Mouse (Mus musculus): ENCODE data around the gene Mif4gd.
A peak's percentile ranks its signal among the peaks of the same experiment; 100 is the strongest.
"Not testable (repeated sequence)": the region's sequence is repeated elsewhere in the genome, so short reads cannot be mapped to it uniquely, and the experiment has no call there.

The Mif4gd gene

GRCm38 (mm10) chr11:115612410-115613137 lies at the start of gene Mif4gd:
Gene Mif4gd, minus strand, starts transcription at chr11:115612969.
- peak; percentile 92 for DNase-seq (ENCODE audit: low spot score)

DNA sequence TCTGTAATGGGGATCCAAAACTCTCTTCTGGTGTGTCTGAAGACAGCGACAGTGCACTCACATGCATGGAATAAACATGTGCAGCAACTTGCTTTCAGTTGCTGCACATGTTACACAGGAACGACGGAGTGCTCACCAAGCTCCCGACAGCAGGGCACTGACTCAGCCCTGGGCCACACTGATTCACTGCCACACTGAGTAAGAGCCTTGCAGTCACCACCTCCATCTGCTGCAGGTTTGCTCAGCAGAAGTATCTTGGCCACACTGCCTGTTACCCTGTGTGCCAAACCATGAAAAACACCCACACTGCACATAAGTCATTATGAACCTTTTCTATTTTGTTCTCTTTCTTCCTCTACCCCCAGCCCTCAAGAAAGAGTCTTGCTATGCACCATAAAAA lies 47.6 kb upstream of the Mif4gd start:
- DNase-seq (ENCODE audit: low spot score) = no peak

- DNase-seq (ENCODE audit: low spot score) = peak; percentile 15
Measured at GRCm38 (mm10) chr11:115658521-115658920, 45.8 kb upstream of the Mif4gd start.

DNA sequence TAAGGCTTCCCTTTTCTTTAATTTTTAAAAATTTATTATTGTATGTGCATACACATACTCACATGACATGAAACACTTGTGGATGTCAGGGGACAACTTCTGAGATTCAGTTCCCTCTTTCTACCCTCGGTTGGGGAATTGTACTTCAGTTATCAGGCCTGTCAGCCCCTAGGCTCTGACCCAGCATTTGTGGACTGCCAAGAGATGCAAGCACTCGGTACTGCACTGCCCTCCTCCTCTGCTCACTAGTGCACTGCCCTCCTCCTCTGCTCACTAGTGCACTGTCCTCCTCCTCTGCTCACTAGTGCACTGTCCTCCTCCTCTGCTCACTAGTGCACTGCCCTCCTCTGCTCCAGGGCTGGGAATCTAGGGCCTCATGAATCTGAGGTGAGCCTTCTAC lies 41.4 kb upstream of the Mif4gd start:
- DNase-seq (ENCODE audit: low spot score) = no peak

- no peak for DNase-seq (ENCODE audit: low spot score)
Measured at GRCm38 (mm10) chr11:115653194-115653593, 40.4 kb upstream of the Mif4gd start.

- no peak for DNase-seq (ENCODE audit: low spot score)
Measured at GRCm38 (mm10) chr11:115651680-115652079, 38.9 kb upstream of the Mif4gd start.

DNA sequence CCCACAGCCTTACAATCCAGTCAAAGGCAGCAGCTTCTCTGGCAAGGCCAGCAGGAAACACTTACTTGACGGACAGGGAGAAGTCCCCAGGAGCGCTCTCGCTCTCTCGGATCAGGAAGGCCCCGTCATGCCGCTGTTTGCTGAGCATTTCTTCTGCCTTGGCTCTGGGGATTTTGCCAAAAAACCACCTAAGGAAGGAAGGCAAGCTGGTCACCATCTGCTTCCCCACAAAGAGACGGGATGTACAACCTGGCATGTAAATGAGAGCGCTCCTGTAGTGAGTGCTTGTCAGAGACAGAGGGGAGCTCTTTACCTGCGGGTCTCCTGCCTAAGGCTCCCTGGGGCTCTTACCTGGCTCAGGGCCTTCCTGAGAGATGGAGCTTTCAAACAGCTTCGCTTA lies 36.9 kb upstream of the Mif4gd start:
- DNase-seq (ENCODE audit: low spot score) = no peak

DNA sequence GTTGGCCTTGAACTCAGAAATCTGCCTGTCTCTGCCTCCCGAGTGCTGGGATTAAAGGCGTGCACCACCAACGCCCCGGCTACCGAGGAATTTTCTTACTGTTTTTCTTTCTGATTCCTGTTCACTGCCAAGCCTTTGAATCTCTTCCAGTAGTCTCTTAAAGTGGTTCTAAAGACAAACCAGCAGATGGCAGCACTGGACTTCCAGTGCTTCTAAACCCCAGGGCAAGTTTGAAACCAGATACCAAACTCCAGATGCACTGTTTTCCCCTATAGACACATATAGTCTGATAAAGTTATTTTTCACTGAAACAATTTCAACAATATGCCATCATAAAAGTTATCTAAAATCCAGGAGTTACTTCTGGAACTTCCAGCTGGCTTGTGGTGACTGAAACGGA lies 34.7 kb upstream of the Mif4gd start:
- peak; percentile 58 for DNase-seq (ENCODE audit: low spot score)

DNA sequence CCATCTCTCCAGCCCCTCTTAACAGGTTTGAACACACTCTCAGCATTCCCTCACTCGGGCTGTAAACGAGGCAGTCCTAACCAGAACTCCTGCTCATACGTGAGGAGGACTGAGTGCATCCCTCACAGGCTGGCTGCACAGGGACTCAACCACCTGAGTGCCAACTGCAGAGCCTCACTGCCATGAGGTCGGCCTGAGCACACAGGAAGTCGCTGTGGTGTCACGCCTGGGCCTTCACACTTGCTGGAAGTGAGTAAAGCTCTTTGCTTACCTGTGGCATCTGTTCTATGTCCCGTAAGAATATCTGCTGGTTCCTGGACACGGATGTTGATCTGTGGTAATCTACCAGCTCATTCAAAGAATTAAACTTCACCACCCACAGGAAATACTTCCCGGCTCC lies 33.7 kb upstream of the Mif4gd start:
- DNase-seq (ENCODE audit: low spot score) = no peak

GRCm38 (mm10) chr11:115645498-115645897 lies 32.7 kb upstream of the Mif4gd start:
- DNase-seq (ENCODE audit: low spot score) = not testable (repeated sequence)

DNA sequence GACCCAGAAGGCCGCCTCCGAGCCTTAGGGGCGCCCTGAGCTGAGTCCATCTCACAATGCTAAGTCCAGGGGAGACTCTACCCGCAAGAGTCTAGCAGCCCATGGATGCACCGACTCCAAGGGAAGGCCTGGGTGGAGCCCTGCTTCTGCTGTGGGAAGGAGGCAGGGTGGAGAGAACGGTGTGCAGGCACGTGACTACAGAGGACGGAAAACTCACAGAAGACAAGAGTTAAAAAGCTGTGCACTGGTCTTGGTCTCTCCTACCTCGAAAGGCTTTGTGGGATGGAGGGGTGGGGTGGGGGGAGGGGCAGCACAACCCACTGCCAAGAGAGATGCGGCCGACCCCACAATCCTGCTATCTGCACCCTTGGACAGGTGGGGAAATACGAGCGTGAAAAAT lies 31.5 kb upstream of the Mif4gd start:
- no peak for DNase-seq (ENCODE audit: low spot score)

- DNase-seq (ENCODE audit: low spot score) = no peak
Measured at GRCm38 (mm10) chr11:115643265-115643664, 30.5 kb upstream of the Mif4gd start.

DNA sequence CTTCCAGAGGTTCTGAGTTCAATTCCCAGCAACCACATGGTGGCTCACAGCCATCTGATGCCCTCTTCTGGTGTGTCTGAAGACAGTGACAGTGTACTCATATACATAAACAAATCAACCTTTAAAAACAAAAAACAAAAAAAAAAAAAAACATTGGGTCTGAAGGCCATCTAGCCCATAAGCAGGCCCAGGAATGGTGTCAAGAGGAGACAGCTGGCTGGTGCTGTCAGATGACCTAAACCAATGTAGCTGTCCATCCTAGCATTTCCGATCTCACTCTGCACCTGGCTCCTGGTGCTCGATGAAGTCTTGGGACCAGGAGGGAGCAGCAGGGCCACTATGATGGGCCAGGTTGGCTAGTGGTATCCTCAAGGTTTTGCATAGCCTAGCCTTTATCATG lies 29.9 kb upstream of the Mif4gd start:
- DNase-seq (ENCODE audit: low spot score) = no peak

DNA sequence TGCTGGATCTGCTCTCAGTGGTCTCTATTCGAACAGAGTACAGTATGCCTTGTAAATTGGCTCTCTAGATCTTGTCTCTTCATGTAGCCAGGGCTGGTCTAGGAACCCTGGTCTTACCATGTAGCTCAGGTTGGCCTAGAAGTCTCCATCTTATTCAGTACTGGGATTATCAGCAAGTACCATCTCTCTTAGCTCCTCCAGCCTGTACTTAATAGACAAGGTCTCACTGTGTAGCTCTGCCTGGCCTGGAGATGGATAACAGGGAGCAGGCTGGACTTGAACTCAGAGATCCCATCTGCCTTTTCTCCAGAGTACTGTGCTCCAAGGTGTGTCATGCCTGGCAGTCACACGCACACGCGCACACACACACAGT lies 28.9 kb upstream of the Mif4gd start:
- DNase-seq (ENCODE audit: low spot score) = no peak

- DNase-seq (ENCODE audit: low spot score) = no peak
Measured at GRCm38 (mm10) chr11:115640978-115641663, 28.4 kb upstream of the Mif4gd start.

GRCm38 (mm10) chr11:115640311-115640828 lies 27.6 kb upstream of the Mif4gd start:
- DNase-seq (ENCODE audit: low spot score) = no peak

GRCm38 (mm10) chr11:115639540-115639939 lies 26.8 kb upstream of the Mif4gd start:
- DNase-seq (ENCODE audit: low spot score) = no peak

DNA sequence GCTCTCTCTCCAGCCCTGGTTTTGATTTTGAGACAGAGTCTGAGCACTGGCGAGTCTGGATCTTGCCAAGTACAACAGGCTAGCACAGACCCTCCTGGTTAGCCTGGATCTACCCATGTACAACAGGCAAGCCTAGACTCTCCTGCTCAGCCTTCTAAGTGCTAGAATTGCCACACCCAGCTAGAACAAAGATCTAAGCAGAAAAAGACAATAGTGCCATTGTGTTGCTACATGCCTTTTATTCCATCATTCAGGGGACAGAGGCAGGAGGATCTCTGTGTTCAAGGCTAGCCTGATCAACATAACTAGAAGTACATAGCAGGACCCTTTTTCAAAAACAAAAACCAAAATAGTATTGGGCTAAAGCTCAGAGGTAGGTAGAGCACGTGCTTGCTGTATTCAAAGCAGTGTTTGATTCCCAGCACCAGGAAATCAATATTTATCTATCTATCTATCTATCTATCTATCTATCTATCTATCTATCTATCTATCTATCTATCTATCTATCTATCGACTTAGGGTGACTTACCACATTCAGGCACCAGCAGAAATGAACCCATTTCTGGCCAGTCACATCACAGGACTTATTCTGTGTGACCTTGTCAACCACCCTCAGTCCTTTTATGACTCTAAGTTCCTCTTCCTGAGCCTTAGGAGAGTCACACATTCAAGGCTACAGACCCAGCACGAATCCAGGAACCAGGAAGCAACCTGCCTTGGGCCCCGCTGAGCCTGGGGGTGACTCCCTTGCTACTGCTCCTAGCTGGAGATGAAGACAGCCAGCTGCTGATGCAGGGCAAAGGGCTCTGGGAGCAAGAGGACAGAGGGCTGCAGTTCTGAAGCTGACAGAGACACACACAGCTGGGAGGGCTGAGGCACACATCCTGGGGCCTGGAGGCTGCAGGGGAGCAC lies 26.0 kb upstream of the Mif4gd start:
- DNase-seq (ENCODE audit: low spot score) = no peak

- DNase-seq (ENCODE audit: low spot score) = no peak
Measured at GRCm38 (mm10) chr11:115636960-115637359, 24.2 kb upstream of the Mif4gd start.

DNA sequence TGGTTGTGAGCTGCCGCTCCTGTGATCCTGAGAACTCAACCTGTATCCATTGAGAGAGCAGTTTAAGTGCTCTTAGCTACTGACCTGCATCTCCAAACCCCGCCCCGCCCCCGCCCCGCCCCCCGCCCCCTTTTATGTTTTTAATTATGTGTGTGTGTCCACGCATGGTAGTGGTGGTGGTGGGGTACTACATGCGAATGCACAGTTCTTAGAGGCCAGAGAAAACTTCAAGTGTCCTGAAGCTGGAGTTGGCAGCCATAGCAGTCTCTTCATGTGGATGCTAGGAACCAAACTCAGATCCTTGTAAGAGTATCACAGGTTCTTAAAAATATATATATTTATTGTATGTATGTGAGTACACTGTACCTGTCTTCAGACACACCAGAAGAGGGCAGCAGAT lies 22.7 kb upstream of the Mif4gd start:
- DNase-seq (ENCODE audit: low spot score) = no peak

DNA sequence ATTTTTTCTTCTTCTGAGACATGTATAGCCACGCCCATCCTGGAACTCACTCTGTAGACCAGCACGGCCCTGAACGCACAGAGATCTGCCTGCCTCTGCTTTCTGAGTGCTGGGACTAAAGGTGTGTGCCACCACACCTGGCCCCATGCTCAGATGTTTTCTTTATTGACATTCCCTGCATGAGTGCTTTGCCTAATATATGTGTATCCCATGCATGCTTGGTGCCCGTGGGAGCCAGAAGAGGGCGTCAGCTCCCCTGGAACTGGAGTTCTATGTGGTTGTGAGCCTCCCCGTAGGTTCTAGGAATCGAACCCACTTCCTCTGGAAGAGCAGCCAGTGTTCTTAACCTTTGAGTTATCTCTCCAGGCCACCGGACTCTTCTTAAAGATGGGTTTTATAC lies 22.3 kb upstream of the Mif4gd start:
- DNase-seq (ENCODE audit: low spot score) = no peak

DNA sequence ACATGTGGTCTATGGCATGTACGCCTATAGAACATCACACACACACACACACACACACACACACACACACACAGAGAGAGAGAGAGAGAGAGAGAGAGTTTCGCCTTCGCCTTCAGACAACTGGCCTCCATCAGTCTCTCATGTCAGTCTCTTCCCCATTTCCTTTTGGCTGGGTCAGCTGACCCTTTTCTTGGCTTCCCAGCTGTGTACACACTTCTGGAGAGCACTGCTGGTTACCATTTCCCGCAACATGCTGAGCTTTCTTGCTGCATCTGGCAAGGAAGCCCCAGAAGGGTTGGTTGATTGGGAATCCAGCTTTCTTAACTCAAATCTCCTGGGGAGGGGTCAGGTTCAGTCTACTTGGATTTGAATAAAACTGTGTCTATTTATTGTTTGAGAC lies 21.3 kb upstream of the Mif4gd start:
- DNase-seq (ENCODE audit: low spot score) = no peak

- no peak for DNase-seq (ENCODE audit: low spot score)
Measured at GRCm38 (mm10) chr11:115632862-115633261, 20.1 kb upstream of the Mif4gd start.

Data from urinary bladder, postnatal 25 days (tissue).